Mouse (Mus musculus) hindbrain, postnatal 0 days (tissue): ENCODE measurements around the gene Tmem114. TPM values are rescaled to one million over a fixed set of nuclear protein-coding genes. Genes with fewer than 3 reads are reported as not detected.

ENCODE experiments used
- ATAC-seq: fragments of 200-750 bp; cut with Nextera tagmentation; 2 replicates; pipeline ENCODE4 v1.8.0; 2017; ENCODE audit warnings: mild to moderate bottlenecking, moderate TSS enrichment, moderate library complexity
- DNase-seq: peaks from one replicate; pipeline ENCODE4 v3.0.0-alpha.2; 2015; ENCODE audit warnings: low spot score
- H3K27ac ChIP-seq: fragments of 300-500 bp; sonication (generic); 2 replicates; pipeline ENCODE4 v1.5.1; 2014; ENCODE audit warnings: mild to moderate bottlenecking
- H3K27me3 ChIP-seq: fragments of 300-500 bp; sonication (generic); 2 replicates; pipeline ENCODE4 v1.6.1; 2014; ENCODE audit warnings: low read length, mixed read lengths; ENCODE audit not compliant: insufficient read depth
- H3K36me3 ChIP-seq: fragments of 300-500 bp; sonication (generic); 2 replicates; pipeline ENCODE4 v1.6.1; 2014; ENCODE audit warnings: low read length, mixed read lengths; ENCODE audit not compliant: insufficient read depth
- H3K4me1 ChIP-seq: fragments of 300-500 bp; sonication (generic); 2 replicates; pipeline ENCODE4 v1.6.1; 2014; ENCODE audit warnings: antibody characterized with exemption, low read length, mixed read lengths; ENCODE audit not compliant: insufficient read depth
- H3K4me2 ChIP-seq: fragments of 300-500 bp; sonication (generic); 2 replicates; pipeline ENCODE4 v1.6.1; 2014; ENCODE audit warnings: low read depth, mild to moderate bottlenecking, low read length, moderate library complexity, mixed read lengths
- H3K4me3 ChIP-seq: fragments of 300-500 bp; sonication (generic); 2 replicates; pipeline ENCODE4 v1.5.1; 2014; ENCODE audit warnings: low read length
- H3K9ac ChIP-seq: fragments of 300-500 bp; sonication (generic); replicated peaks from 2 replicates; pipeline ENCODE4 v1.6.1; 2014; ENCODE audit warnings: mild to moderate bottlenecking, low read length, moderate library complexity, mixed read lengths
- H3K9me3 ChIP-seq: fragments of 300-500 bp; sonication (generic); 2 replicates; pipeline ENCODE4 v1.6.1; 2016; ENCODE audit warnings: low read length, mixed read lengths
- CTCF ChIP-seq: IDR thresholded peaks from 2 replicates; pipeline ENCODE4 v1.5.1; 2016; ENCODE audit warnings: antibody characterized with exemption, control low read depth, low read depth
- WGBS: fragments of 180-500 bp; shearing (Covaris S2); extraction: QIAGEN DNeasy Blood & Tissue Kit; methylation state at CpG from one replicate; pipeline ENCODE4 v1.1.7; 2014; 5-methylcytosine and 5-hydroxymethylcytosine counted together
- polyA plus RNA-seq: library from polyadenylated mRNA; unstranded; fragments of >200 nt; fragmentation: Nextera tagmentation; extraction: Ambion mirVana; gene quantifications from 2 replicates; pipeline ENCODE4 v1.2.1, GENCODE M21; 2015
- total RNA-seq: library from RNA; depleted of rRNA; stranded (reverse); fragments of >200 nt; gene quantifications from 2 replicates; pipeline ENCODE4 v1.2.3, GENCODE M21; 2014

Gene Tmem114
- total and polyA plus RNA-seq, 2 experiments from 2014 or later = 1.2 to 2.0 TPM

GRCm38 (mm10) chr16:8413441-8413840, 11.5 kb downstream of the Tmem114 start:
- no peak overlapping the region for H3K27ac ChIP-seq
- no peaks in the 10 kb centered on the region for H3K9me3 ChIP-seq
- ATAC-seq = no peak
- no peaks in the 10 kb centered on the region for H3K36me3 ChIP-seq
- WGBS = 72% methylated on average over 8 of the region's 8 CpGs
- H3K4me1 ChIP-seq = no peaks in the 10 kb centered on the region
- no peak for DNase-seq
- no peak overlapping the region for H3K4me3 ChIP-seq
- H3K4me2 ChIP-seq = no peak overlapping the region
- H3K27me3 ChIP-seq = no peaks in the 10 kb centered on the region
- no peak overlapping the region for H3K9ac ChIP-seq
- TF ChIP-seq CTCF = no peak

GRCm38 (mm10) chr16:8412213-8412612, 12.7 kb downstream of the Tmem114 start:
- Histone ChIP-seq H3K27ac (no peak overlapping the region), H3K4me1 (no peaks in the 10 kb centered on the region), H3K9ac (no peak overlapping the region), H3K4me2 (no peak overlapping the region), H3K4me3 (no peak overlapping the region), H3K27me3 (no peaks in the 10 kb centered on the region), H3K9me3 (no peaks in the 10 kb centered on the region), H3K36me3 (no peaks in the 10 kb centered on the region)
- peak; percentile 67 for ATAC-seq
- peak; percentile 90 for TF ChIP-seq CTCF
- peak; percentile 90 for DNase-seq
- 12% methylated on average over 7 of the region's 7 CpGs for WGBS

GRCm38 (mm10) chr16:8409197-8409596, 15.7 kb downstream of the Tmem114 start:
- Histone ChIP-seq H3K4me2 (0 out of 2 replicates have a peak overlapping the region, but pooled peaks have one; percentile 6), H3K4me1 (no peaks in the 10 kb centered on the region), H3K27ac (no peak overlapping the region), H3K9ac (no peak overlapping the region), H3K9me3 (no peaks in the 10 kb centered on the region), H3K27me3 (no peaks in the 10 kb centered on the region), H3K4me3 (no peak overlapping the region), H3K36me3 (no peaks in the 10 kb centered on the region)
- DNase-seq = peak; percentile 61
- WGBS = 32% methylated on average over 10 of the region's 10 CpGs
- TF ChIP-seq CTCF = peak; percentile 64
- no peak for ATAC-seq

GRCm38 (mm10) chr16:8406708-8407107, 18.2 kb downstream of the Tmem114 start:
- Histone ChIP-seq H3K4me2 (no peak overlapping the region), H3K27ac (no peak overlapping the region), H3K4me3 (no peak overlapping the region), H3K27me3 (no peaks in the 10 kb centered on the region), H3K9ac (no peak overlapping the region), H3K9me3 (no peaks in the 10 kb centered on the region), H3K36me3 (no peaks in the 10 kb centered on the region), H3K4me1 (no peaks in the 10 kb centered on the region)
- ATAC-seq (no peak), DNase-seq (peak; percentile 93)
- under 1% methylated on average over 6 of the region's 6 CpGs for WGBS
- peak; percentile 88 for TF ChIP-seq CTCF

- Histone ChIP-seq H3K27ac (no peak overlapping the region), H3K4me3 (no peak overlapping the region), H3K27me3 (no peaks in the 10 kb centered on the region), H3K36me3 (no peaks in the 10 kb centered on the region), H3K4me2 (no peak overlapping the region), H3K9ac (no peak overlapping the region), H3K9me3 (no peaks in the 10 kb centered on the region), H3K4me1 (no peaks in the 10 kb centered on the region)
- TF ChIP-seq CTCF = no peak
- WGBS = 76% methylated on average over 2 of the region's 2 CpGs
- DNase-seq = no peak
- no peak for ATAC-seq
Measured at GRCm38 (mm10) chr16:8402663-8403062, 22.3 kb downstream of the Tmem114 start.

- Histone ChIP-seq H3K27ac (no peak overlapping the region), H3K36me3 (no peaks in the 10 kb centered on the region), H3K9me3 (no peaks in the 10 kb centered on the region), H3K4me1 (no peaks in the 10 kb centered on the region), H3K4me3 (no peak overlapping the region), H3K27me3 (no peaks in the 10 kb centered on the region), H3K4me2 (no peak overlapping the region), H3K9ac (no peak overlapping the region)
- no peak for TF ChIP-seq CTCF
- WGBS = 59% methylated on average over 9 of the region's 9 CpGs
- ATAC-seq (no peak), DNase-seq (no peak)
Measured at GRCm38 (mm10) chr16:8401171-8401955, 23.6 kb downstream of the Tmem114 start.

- Histone ChIP-seq H3K4me2 (no peak overlapping the region), H3K4me1 (no peaks in the 10 kb centered on the region), H3K4me3 (no peak overlapping the region), H3K9ac (no peak overlapping the region), H3K27me3 (no peaks in the 10 kb centered on the region), H3K9me3 (no peaks in the 10 kb centered on the region), H3K36me3 (no peaks in the 10 kb centered on the region), H3K27ac (no peak overlapping the region)
- DNase-seq (no peak), ATAC-seq (no peak)
- TF ChIP-seq CTCF = no peak
- 65% methylated on average over 6 of the region's 6 CpGs for WGBS
Measured at GRCm38 (mm10) chr16:8399868-8400267, 25.1 kb downstream of the Tmem114 start.
